Mouse (Mus musculus) C2C12 (cell line): Measurements from ENCODE around the gene 4921507P07Rik.

Source experiments
- MAX ChIP-seq: IDR thresholded peaks from one replicate; pipeline ENCODE4 v1.6.1; 2011; ENCODE audit warnings: mild to moderate bottlenecking, control low read depth
- USF1 ChIP-seq: IDR thresholded peaks from one replicate; pipeline ENCODE4 v1.6.1; 2011; ENCODE audit warnings: low read depth, mild to moderate bottlenecking, control low read depth, moderate library complexity

GRCm38 (mm10) chr6:50558877-50559276 is 37.6 kb downstream of the 4921507P07Rik start:
- no peak for TF ChIP-seq USF1
- TF ChIP-seq MAX: no peak
